Mouse (Mus musculus) limb, embryonic 11.5 days (tissue): Measurements from ENCODE around the gene Cd48. TPM values are rescaled to one million over a fixed set of nuclear protein-coding genes. Genes with fewer than 3 reads are reported as not detected.

Source experiments
- ATAC-seq: fragments of 200-750 bp; cut with Nextera tagmentation; 2 replicates; pipeline ENCODE4 v1.8.0; 2017; ENCODE audit warnings: low read depth; ENCODE audit not compliant: insufficient number of reproducible peaks, low FRiP score, low TSS enrichment
- DNase-seq: peaks from one replicate; pipeline ENCODE4 v3.0.0-alpha.2; 2015; ENCODE audit warnings: low spot score
- H3K27ac ChIP-seq: fragments of 300-500 bp; sonication (generic); replicated peaks from 2 replicates; pipeline ENCODE4 v1.5.1; 2014; ENCODE audit warnings: low read depth, mild to moderate bottlenecking, low read length
- H3K27me3 ChIP-seq: fragments of 300-500 bp; sonication (generic); 2 replicates; pipeline ENCODE4 v1.6.1; 2014; ENCODE audit warnings: mild to moderate bottlenecking, low read length, mixed read lengths; ENCODE audit not compliant: control insufficient read depth, insufficient read depth
- H3K36me3 ChIP-seq: fragments of 300-500 bp; sonication (generic); 2 replicates; pipeline ENCODE4 v1.6.1; 2014; ENCODE audit warnings: mild to moderate bottlenecking, low read length, moderate library complexity, mixed read lengths; ENCODE audit not compliant: control insufficient read depth, insufficient read depth
- H3K4me1 ChIP-seq: fragments of 300-500 bp; sonication (generic); 2 replicates; pipeline ENCODE4 v1.6.1; 2014; ENCODE audit warnings: low read length, mixed read lengths; ENCODE audit not compliant: control insufficient read depth, insufficient read depth
- H3K4me2 ChIP-seq: fragments of 300-500 bp; sonication (generic); 2 replicates; pipeline ENCODE4 v1.6.1; 2014; ENCODE audit warnings: low read depth, mild to moderate bottlenecking, moderate library complexity; ENCODE audit not compliant: severe bottlenecking
- H3K4me3 ChIP-seq: fragments of 300-500 bp; sonication (generic); 2 replicates; pipeline ENCODE4 v1.5.1; 2014; ENCODE audit warnings: low read depth, low read length
- H3K9ac ChIP-seq: fragments of 300-500 bp; sonication (generic); 2 replicates; pipeline ENCODE4 v1.6.1; 2014; ENCODE audit warnings: mild to moderate bottlenecking, low read length
- H3K9me3 ChIP-seq: fragments of 300-500 bp; sonication (generic); 2 replicates; pipeline ENCODE4 v1.6.1; 2016; ENCODE audit warnings: low read length; ENCODE audit not compliant: control insufficient read depth
- WGBS: fragments of 180-500 bp; shearing (Covaris S2); extraction: QIAGEN DNeasy Blood & Tissue Kit; methylation state at CpG from one replicate; pipeline ENCODE4 v1.1.7; 2014; 5-methylcytosine and 5-hydroxymethylcytosine counted together
- polyA plus RNA-seq: library from polyadenylated mRNA; unstranded; fragments of >200 nt; fragmentation: Nextera tagmentation; extraction: Ambion mirVana; gene quantifications from 2 replicates; pipeline ENCODE4 v1.2.1, GENCODE M21; 2014

Gene Cd48
- 0.49 and 0.52 TPM in 2 replicates for polyA plus RNA-seq

GRCm38 (mm10) chr1:171681531-171682299 is at the start of gene Cd48:
Cd48 (plus strand) TSS chr1:171682009.
- no peak within 1 kb of the TSS for H3K4me2 ChIP-seq
- ATAC-seq = no peak
- H3K36me3 ChIP-seq = no peaks in the 10 kb centered on the region
- no peaks in the 10 kb centered on the region for H3K9me3 ChIP-seq
- DNase-seq = no peak
- no peak within 1 kb of the TSS for H3K27ac ChIP-seq
- no peaks in the 10 kb centered on the region for H3K27me3 ChIP-seq
- H3K4me3 ChIP-seq = no peak within 1 kb of the TSS
- no peaks in the 10 kb centered on the region for H3K4me1 ChIP-seq
- H3K9ac ChIP-seq = no peak within 1 kb of the TSS
- 83% methylated on average over 14 of the region's 14 CpGs for WGBS

GRCm38 (mm10) chr1:171635696-171636095 is 46.1 kb upstream of the Cd48 start:
- H3K4me2 ChIP-seq = no peak overlapping the region
- H3K4me3 ChIP-seq = no peak overlapping the region
- H3K27ac ChIP-seq = no peak overlapping the region
- H3K36me3 ChIP-seq = no peaks in the 10 kb centered on the region
- no peak for DNase-seq
- no peak overlapping the region for H3K9ac ChIP-seq
- no peaks in the 10 kb centered on the region for H3K27me3 ChIP-seq
- H3K9me3 ChIP-seq = no peaks in the 10 kb centered on the region
- no peak for ATAC-seq
- WGBS = 62% methylated on average over 6 of the region's 6 CpGs
- H3K4me1 ChIP-seq = no peaks in the 10 kb centered on the region

- Histone ChIP-seq H3K9ac (no peak overlapping the region), H3K36me3 (no peaks in the 10 kb centered on the region), H3K27me3 (no peaks in the 10 kb centered on the region), H3K4me2 (no peak overlapping the region), H3K27ac (no peak overlapping the region), H3K4me1 (no peaks in the 10 kb centered on the region), H3K4me3 (no peak overlapping the region), H3K9me3 (no peaks in the 10 kb centered on the region)
- no peak for DNase-seq
- no peak for ATAC-seq
- WGBS = 86% methylated on average over 8 of the region's 8 CpGs
These were observed 44.7 kb upstream of the Cd48 start for GRCm38 (mm10) chr1:171637101-171637500.

- Histone ChIP-seq H3K9ac (no peak overlapping the region), H3K36me3 (no peaks in the 10 kb centered on the region), H3K27ac (no peak overlapping the region), H3K4me1 (no peaks in the 10 kb centered on the region), H3K9me3 (no peaks in the 10 kb centered on the region), H3K27me3 (no peaks in the 10 kb centered on the region), H3K4me2 (no peak overlapping the region), H3K4me3 (no peak overlapping the region)
- WGBS = 80% methylated on average over 2 of the region's 2 CpGs
- ATAC-seq = no peak
- no peak for DNase-seq
These were observed 43.1 kb upstream of the Cd48 start for GRCm38 (mm10) chr1:171638686-171639085.

GRCm38 (mm10) chr1:171640796-171641195 is 41.0 kb upstream of the Cd48 start:
- 97% methylated on average over 6 of the region's 6 CpGs for WGBS

GRCm38 (mm10) chr1:171643612-171644011 is 38.2 kb upstream of the Cd48 start:
- no peak overlapping the region for H3K4me3 ChIP-seq
- no peak for DNase-seq
- H3K4me2 ChIP-seq = no peak overlapping the region
- H3K27me3 ChIP-seq = no peaks in the 10 kb centered on the region
- no peak overlapping the region for H3K9ac ChIP-seq
- no peak for ATAC-seq
- no peak overlapping the region for H3K27ac ChIP-seq
- WGBS = 76% methylated on average over 7 of the region's 7 CpGs
- H3K4me1 ChIP-seq = no peaks in the 10 kb centered on the region
- no peaks in the 10 kb centered on the region for H3K36me3 ChIP-seq
- no peaks in the 10 kb centered on the region for H3K9me3 ChIP-seq

More at GRCm38 (mm10) chr1:171640796-171641195, 41.0 kb upstream of the Cd48 start:
- H3K36me3 ChIP-seq = no peaks in the 10 kb centered on the region
- no peaks in the 10 kb centered on the region for H3K4me1 ChIP-seq
- H3K9me3 ChIP-seq = no peaks in the 10 kb centered on the region
- no peak overlapping the region for H3K9ac ChIP-seq
- ATAC-seq (no peak), DNase-seq (no peak)
- H3K27me3 ChIP-seq = no peaks in the 10 kb centered on the region
- H3K4me2 ChIP-seq = no peak overlapping the region
- H3K4me3 ChIP-seq = no peak overlapping the region
- H3K27ac ChIP-seq = no peak overlapping the region

GRCm38 (mm10) chr1:171646429-171646940 is 35.3 kb upstream of the Cd48 start:
- 65% methylated on average over 5 of the region's 5 CpGs for WGBS
- DNase-seq (no peak), ATAC-seq (no peak)
- no peaks in the 10 kb centered on the region for H3K9me3 ChIP-seq
- no peaks in the 10 kb centered on the region for H3K4me1 ChIP-seq
- H3K27me3 ChIP-seq = no peaks in the 10 kb centered on the region
- no peak overlapping the region for H3K4me3 ChIP-seq
- H3K36me3 ChIP-seq = no peaks in the 10 kb centered on the region
- no peak overlapping the region for H3K4me2 ChIP-seq
- H3K27ac ChIP-seq = no peak overlapping the region
- no peak overlapping the region for H3K9ac ChIP-seq

GRCm38 (mm10) chr1:171647716-171648115 is 34.1 kb upstream of the Cd48 start:
- 88% methylated on average over 5 of the region's 5 CpGs for WGBS
- ATAC-seq (no peak), DNase-seq (no peak)
- no peak overlapping the region for H3K4me2 ChIP-seq
- H3K4me3 ChIP-seq = no peak overlapping the region
- H3K9me3 ChIP-seq = no peaks in the 10 kb centered on the region
- H3K27me3 ChIP-seq = no peaks in the 10 kb centered on the region
- H3K9ac ChIP-seq = no peak overlapping the region
- H3K27ac ChIP-seq = no peak overlapping the region
- no peaks in the 10 kb centered on the region for H3K4me1 ChIP-seq
- H3K36me3 ChIP-seq = no peaks in the 10 kb centered on the region
